Mouse (Mus musculus) heart, adult 8-10 months (tissue): ENCODE measurements around the gene Keap1. TPM values are rescaled to one million over a fixed set of nuclear protein-coding genes. Genes with fewer than 3 reads are reported as not detected.
"Not testable (repeated sequence)": the region's sequence is repeated elsewhere in the genome, so short reads cannot be mapped to it uniquely, and the experiment has no call there.

Experiments
- DNase-seq: peaks from one replicate; pipeline ENCODE4 v3.0.0; 2022; ENCODE audit warnings: low spot score
- total RNA-seq, 4 experiments: library from RNA; stranded (reverse); gene quantifications; 2 replicates each; pipeline ENCODE4 v1.2.4; 2022

Keap1 gene
- total RNA-seq, 4 experiments from 2014 or later, result 43.6 to 52.1 (median 45.5) TPM

DNA sequence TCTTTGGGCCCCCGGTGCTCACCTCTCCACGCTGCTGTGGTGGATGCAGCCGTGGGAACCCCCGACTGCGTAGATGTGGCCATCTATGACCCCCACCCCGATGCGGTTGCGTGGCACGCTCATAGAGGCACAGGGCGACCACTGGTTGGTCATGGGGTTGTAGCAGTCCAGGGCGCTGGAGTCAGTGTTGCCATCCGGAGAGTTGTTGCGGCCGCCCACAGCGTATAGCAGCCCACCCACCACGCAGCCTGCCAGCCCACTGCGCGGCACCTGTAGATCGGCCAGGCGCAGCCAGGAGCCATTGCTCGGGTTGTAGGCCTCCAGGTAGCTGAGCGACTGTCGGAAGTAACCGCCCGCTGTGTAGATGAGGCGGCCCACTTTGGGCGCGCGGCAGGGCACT is 5.8 kb downstream of the Keap1 start:
- DNase-seq, result no peak

DNA sequence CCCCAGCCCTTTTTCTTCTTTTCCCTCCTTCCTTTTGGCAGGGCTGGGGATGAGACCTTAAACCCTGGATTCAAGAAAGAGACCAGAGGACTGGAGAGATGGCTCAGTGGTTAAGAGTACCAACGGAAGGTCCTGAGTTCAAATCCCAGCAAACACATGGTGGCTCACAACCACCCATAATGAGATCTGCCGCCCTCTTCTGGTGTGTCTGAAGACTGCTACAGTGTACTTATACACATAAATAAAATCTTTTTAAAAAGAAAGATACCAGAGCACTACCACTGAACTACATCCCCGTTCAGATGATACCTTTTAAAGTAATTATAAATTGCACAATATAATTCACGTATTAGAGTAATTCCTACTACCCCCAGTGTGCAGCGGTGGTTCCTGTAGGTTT is 6.3 kb downstream of the Keap1 start:
- DNase-seq, result no peak

DNA sequence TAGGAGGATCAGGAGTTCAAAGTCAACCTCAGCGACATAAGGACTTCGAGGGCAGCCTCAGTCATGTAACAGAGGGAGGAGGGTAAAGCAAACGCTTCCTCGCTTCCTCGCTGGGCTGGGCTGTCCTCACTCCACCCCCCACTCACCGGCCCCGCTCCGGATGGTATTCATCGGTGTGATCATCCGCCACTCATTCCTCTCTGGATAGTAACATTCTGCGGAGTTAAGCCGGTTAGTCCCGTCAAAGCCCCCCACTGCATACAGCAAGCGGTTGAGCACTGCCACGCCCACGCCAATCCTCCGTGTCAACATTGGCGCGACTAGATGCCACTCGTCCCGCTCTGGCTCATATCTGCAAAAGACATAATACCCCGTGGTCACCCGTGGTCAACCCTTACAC is 7.6 kb downstream of the Keap1 start:
- DNase-seq, result no peak

DNA sequence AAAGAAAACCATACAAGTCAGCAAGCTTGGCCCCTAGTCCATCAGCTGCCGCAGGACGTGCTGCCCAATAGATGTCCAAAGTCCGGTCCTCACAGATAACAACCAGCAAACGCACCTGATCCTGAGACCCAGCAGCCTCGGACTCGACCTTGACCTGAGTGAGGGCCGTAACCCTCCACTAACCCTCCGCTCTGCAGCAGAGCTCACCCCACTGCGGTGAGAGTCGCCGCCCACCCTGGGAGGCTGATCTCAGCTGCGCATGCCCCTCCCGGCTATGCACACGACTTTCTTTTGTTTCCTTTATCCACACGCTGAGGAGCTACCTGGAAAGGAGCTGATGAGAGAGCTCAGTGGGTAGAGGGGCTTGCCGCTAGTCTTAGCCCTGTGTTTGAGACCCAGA is 11.8 kb downstream of the Keap1 start:
- no peak for DNase-seq

DNA sequence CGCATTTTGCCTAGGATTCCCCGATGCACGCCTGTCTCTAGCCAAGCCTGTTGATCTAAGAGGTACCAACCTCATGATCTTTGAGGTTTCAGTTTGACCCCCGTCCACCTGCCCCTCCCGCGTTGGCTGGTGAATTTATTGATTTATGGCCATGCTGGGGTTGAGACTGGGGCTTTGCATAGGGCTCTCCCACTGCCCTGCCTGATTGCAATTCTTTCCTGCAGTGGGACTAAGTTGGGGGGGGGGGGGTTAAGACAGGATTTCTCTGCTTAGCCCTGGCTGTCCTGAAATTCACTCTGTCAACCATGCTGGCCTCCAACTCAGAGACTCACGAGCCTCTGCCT is 13.8 kb downstream of the Keap1 start:
- DNase-seq, result no peak

DNA sequence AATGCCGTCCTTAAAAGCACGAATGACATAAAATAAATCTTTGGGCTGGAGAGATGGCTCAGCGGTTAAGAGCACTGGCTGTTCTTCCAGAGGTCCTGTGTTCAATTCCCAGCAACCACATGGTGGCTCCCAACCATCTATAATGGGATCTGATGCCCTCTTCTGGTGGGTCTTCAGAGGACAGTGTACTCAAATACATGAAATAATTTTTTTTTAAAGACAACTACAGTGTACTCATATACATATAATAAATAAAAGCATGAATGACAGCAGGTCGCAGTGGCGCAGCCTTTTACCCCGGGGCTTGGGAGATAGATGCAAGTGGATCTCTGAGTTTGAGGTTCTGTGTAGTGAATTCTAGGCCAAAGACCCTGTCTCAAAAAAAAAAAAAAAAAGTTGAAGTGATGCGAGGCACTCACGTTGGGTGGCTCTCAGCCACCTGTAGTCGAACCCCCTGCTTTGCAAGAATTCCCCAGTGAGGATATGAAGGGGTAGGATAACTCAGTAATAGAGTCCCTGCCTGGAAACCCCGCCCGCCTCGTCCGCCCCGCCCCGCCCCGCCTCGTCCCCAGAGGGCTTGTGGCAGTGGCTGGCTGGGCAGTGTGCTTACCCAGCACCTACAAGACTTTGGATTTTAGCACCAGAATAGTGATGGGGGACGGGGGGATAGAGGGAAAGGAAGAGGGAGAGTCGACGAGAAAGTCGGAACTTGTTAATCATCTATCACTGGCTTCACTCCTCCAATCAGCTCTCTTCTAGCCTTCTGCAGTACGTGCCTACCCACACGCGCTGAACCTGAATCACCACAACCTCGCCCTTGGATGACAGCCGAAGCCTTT is 14.4 kb downstream of the Keap1 start:
- no peak for DNase-seq

DNA sequence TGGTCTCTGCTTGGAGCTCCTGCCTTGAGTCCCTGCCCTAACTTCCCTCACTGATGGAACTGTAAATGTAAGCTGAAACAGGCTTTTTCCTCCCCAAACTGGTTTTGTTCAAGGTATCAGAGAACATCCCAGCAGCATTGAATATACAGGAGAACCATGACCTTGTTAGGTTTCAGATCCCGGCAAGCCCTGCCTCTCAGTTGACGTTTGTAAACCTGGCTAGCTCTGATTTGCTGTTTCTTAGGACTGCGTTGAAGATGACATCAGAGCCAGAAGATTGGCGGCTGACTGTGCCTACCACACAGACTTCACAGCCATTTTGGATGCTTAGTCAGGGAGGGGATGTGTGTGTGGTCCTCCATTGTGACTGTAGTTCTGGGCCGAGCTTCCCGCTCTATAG is 15.3 kb downstream of the Keap1 start:
- DNase-seq, result no peak

DNA sequence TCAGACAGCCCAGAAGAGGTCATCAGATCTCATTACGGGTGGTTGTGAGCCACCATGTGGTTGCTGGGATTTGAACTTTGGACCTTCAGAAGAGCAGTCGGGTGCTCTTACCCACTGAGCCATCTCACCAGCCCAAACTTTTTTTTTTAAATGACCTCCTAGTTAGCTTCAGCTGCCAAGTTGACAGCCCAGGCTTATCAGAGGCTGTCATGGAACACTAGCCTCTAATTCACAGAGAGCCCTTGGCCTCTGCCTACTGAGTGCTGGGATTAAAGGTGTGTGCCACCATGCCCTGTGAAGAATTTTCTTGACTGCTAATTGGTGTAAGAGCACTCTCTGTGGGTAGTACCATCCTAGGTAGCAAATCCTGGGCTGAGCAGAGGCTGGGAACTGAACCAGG is 15.7 kb downstream of the Keap1 start:
- not testable (repeated sequence) for DNase-seq

- DNase-seq, result peak; percentile 66
These were observed 17.7 kb downstream of the Keap1 start for GRCm38 (mm10) chr9:21221383-21221929.

- DNase-seq, result peak; percentile 93
These were observed 18.4 kb downstream of the Keap1 start for GRCm38 (mm10) chr9:21220490-21221382.

- DNase-seq, result no peak
These were observed 19.3 kb downstream of the Keap1 start for GRCm38 (mm10) chr9:21219820-21220219.

DNA sequence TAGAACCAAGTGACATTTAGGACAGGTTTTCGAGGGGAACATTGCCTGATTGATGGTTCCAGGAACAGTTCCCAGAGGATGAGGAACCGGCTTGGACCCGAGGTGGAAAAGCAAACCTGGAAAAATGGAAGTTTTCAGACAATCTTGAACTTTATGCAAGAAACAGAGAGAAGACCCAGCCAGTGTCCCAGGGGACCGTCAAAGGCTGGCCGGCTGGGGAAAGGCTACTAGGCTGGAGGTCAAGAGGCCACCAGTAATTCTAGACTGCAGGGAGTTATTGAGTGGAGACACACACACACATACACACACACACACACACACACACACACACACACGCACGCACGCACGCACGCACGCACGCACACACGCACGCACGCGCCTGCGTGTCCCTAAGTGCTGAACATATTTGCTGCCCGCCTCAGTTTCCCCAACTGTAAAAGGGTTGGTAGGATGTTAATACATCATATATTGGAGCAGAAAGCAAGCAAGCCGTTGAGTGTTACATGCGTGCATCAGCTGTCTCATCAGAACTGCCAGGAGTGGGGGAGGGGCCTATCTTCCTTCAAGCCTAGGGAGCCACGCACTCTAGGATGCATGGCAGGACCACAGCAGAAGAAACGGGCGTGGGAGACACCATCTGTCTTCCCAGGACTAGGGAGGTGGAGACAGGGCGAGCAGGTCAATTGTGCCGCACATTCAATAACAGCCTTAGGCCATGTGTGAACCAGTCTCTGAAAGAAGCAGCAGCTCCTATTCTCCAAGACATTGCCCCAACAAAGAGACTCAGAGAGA is 22.9 kb downstream of the Keap1 start:
- DNase-seq, result no peak

DNA sequence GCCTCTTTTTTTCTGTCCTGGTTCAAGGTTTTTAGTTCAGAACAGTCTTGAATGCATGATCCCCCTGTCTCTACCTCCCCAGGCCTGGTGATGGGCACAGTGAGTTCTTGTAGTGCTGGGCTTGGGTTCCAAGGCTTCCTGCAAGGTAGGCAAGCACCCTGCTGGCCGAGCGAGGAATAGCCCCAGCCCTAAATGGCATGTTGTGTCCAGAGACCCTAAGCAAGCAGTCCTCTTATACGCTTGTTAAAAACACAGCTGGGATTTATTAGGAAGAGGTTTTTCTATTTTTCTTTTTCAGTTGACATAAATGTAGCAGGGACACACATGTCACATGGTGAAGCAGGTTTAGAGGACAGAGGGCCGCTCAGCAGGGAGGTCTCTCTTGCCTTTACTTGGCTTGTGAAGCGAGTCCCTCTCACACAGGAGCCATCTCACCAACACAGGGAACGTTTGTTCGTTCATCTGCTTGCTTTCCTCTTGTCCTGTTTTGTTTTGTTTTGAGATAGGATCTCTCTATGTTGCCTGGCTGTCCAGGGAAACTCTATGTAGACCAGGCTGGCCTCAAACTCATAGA is 25.5 kb downstream of the Keap1 start:
- DNase-seq, result no peak

DNA sequence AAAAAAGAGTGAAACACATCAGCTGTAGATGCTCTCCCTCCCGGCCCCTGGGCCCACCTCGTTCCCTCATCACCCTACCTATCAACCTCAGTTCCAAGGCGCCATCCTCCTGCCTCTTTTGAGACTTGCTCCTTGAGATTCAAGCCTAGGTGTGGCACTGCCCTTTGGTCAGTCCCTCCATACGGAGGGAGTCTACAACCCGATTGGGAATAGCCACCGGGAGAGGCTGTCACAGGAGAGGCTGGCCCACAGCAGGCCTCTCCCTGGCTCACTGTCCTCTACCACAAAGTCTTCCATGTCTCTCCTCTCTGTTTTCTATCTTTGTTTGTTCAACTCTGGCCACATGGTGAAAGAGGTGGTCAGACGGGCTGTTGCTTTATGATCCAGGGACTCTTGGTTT is 27.5 kb downstream of the Keap1 start:
- no peak for DNase-seq

- no peak for DNase-seq
These were observed 28.3 kb downstream of the Keap1 start for GRCm38 (mm10) chr9:21210821-21211220.

- no peak for DNase-seq
These were observed 30.5 kb downstream of the Keap1 start for GRCm38 (mm10) chr9:21208626-21209025.

DNA sequence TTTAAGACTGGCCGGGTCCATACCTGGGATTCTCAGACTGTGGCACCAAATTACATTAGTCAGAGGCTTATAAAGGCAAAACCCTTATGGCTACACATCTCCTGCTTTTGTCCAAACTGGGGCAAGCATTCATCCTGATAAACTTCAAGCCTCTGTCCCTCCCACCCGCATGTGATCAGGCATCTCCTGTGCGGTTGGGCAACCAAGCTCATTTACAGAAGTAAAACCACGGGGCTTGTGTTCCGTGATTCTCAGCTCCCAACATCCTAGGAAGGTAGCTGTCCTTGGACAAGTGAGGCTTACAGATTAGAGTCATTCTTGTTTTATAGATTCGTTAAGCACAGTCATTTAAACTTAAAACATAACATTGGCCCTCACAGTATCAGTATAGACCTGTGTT is 32.3 kb downstream of the Keap1 start:
- DNase-seq, result no peak

- no peak for DNase-seq
These were observed 34.5 kb downstream of the Keap1 start for GRCm38 (mm10) chr9:21204528-21205272.

GRCm38 (mm10) chr9:21204156-21204527 is 35.0 kb downstream of the Keap1 start:
- no peak for DNase-seq

GRCm38 (mm10) chr9:21198960-21199359 is 40.2 kb downstream of the Keap1 start:
- DNase-seq, result no peak

DNA sequence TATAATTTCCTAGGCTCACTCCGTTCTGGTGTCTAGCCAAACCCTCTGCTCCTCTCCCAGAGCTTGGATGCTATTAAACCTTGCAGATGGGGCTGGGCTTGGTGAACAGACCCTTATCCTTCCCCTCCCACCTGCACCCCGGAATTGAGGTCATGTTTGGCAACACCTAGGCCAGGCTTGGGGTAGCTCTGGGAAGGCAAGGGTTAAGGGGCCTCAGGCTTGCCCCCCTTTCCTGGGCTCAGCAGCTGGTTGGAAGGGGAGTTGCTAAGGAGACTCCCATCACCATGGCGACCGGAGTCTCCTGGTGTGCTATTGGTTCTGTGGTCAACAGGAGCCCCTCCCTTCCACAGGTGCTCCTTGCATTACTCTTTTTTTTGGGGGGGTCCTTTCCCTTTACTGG is 41.2 kb downstream of the Keap1 start:
- DNase-seq, result no peak
